Mouse (Mus musculus) right cerebral cortex, postnatal 14 days (tissue): ENCODE measurements around the gene Itgb2.

ENCODE experiments used
- DNase-seq: peaks from one replicate; pipeline ENCODE4 v3.0.0; 2022

The Itgb2 gene

GRCm38 (mm10) chr10:77517066-77517620 lies 12.9 kb upstream of the Itgb2 start:
- peak; percentile 65 for DNase-seq

- no peak for DNase-seq
Measured at GRCm38 (mm10) chr10:77517801-77518200, 12.3 kb upstream of the Itgb2 start.

GRCm38 (mm10) chr10:77519191-77519590 lies 10.9 kb upstream of the Itgb2 start:
- no peak for DNase-seq

- no peak for DNase-seq
Measured at GRCm38 (mm10) chr10:77520497-77520896, 9.6 kb upstream of the Itgb2 start.

GRCm38 (mm10) chr10:77522021-77522731 lies 7.9 kb upstream of the Itgb2 start:
- DNase-seq, result no peak

GRCm38 (mm10) chr10:77522746-77523145 lies 7.3 kb upstream of the Itgb2 start:
- no peak for DNase-seq

- DNase-seq, result no peak
Measured at GRCm38 (mm10) chr10:77523321-77523720, 6.7 kb upstream of the Itgb2 start.

GRCm38 (mm10) chr10:77526488-77526887 lies 3.6 kb upstream of the Itgb2 start:
- no peak for DNase-seq

- DNase-seq, result no peak
Measured at GRCm38 (mm10) chr10:77528634-77529033, 1.4 kb upstream of the Itgb2 start.

- no peak for DNase-seq
Measured at GRCm38 (mm10) chr10:77531026-77532019, 1.3 kb downstream of the Itgb2 start.

- DNase-seq, result no peak
Measured at GRCm38 (mm10) chr10:77532020-77532413, 2.0 kb downstream of the Itgb2 start.

GRCm38 (mm10) chr10:77536727-77537126 lies 6.7 kb downstream of the Itgb2 start:
- DNase-seq, result no peak

- DNase-seq, result no peak
Measured at GRCm38 (mm10) chr10:77537215-77538209, 7.5 kb downstream of the Itgb2 start.

GRCm38 (mm10) chr10:77539320-77539945 lies 9.4 kb downstream of the Itgb2 start:
- DNase-seq, result no peak

- DNase-seq, result no peak
Measured at GRCm38 (mm10) chr10:77540576-77541102, 10.6 kb downstream of the Itgb2 start.

GRCm38 (mm10) chr10:77541864-77542666 lies 12.0 kb downstream of the Itgb2 start:
- no peak for DNase-seq

- peak; percentile 22 for DNase-seq
Measured at GRCm38 (mm10) chr10:77543226-77543625, 13.2 kb downstream of the Itgb2 start.

GRCm38 (mm10) chr10:77544916-77545315 lies 14.9 kb downstream of the Itgb2 start:
- DNase-seq, result peak; percentile 20

- DNase-seq, result no peak
Measured at GRCm38 (mm10) chr10:77548576-77548975, 18.5 kb downstream of the Itgb2 start.

GRCm38 (mm10) chr10:77550874-77551273 lies 20.8 kb downstream of the Itgb2 start:
- no peak for DNase-seq

- DNase-seq, result no peak
Measured at GRCm38 (mm10) chr10:77552162-77552561, 22.1 kb downstream of the Itgb2 start.
